Mouse (Mus musculus): ENCODE measurements at regions not wholly inside any gene's neighbourhood (a gene's known extent, or its start where the extent isn't known, plus 50 kb on each side); places are given as distances from the start of the nearest gene placed in this dataset.

- DNase-seq (ENCODE audit: low spot score) = no peak
These were observed 146.2 kb upstream of the Nr5a2 start for GRCm38 (mm10) chr1:137106444-137106843.

DNA sequence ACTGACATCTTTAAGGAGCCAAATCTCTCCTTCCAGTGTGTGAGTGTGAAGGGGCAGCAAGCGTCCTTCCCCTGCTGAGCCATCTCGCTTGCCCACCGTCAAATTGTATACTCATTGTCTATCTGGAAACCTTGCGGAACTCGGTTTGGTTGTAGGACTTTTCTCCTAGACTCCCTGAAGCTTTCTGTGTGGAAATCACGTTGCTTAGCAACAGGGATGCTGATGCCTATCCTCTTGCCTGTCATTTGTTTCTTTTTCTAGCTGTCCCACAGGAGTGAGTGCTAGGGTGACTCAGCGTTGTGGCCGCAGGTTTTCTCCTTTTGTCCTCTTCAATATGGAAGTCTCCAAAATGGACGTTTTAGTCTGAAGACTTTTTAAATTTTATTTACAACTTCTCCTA is 131.5 kb upstream of the Nr5a2 start:
- DNase-seq (ENCODE audit: low spot score) = no peak

DNA sequence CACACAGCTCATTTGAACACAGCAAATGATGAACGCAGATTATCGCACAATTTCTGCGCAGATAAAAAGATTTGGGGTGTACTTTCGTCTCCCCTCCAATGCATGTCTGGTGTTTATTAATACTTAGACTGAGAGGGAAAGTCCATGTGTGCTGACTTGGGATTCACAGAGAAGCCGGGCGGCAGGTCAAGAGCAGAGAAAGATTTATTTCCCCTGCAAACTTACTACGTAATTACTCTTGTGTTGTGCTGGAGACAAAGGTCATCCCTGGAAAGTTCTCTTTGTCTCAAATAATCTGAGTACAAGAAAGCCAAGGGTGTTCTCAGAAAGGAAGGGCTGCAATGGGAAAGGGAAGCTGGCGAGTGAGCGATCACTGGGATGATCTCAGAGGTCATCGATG is 127.9 kb upstream of the Nr5a2 start:
- no peak for DNase-seq (ENCODE audit: low spot score)

GRCm38 (mm10) chr1:137086766-137087165 is 126.5 kb upstream of the Nr5a2 start:
- DNase-seq (ENCODE audit: low spot score) = no peak

- no peak for DNase-seq (ENCODE audit: low spot score)
These were observed 123.3 kb upstream of the Nr5a2 start for GRCm38 (mm10) chr1:137083500-137083899.

GRCm38 (mm10) chr1:137079401-137080003 is 119.3 kb upstream of the Nr5a2 start:
- no peak for DNase-seq (ENCODE audit: low spot score)

DNA sequence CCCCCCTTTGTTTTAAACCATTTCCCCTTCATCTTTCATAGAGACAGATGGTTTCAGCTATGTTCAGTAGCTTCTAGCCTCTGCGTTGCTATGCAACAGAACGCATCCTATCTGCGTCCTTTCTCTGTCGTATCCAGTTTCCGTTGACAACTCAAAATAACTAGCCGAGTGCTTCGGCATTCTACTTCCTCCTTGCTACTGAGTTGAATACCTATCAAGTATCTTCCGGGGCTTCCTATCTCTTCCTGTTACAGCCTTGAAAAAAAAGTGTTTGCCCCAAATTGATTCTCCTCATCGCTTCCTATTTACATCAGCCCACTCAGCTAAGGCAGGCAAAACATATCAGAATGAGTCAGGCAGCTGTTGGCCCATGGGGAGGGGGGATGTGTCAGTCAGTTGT is 114.5 kb upstream of the Nr5a2 start:
- no peak for DNase-seq (ENCODE audit: low spot score)

GRCm38 (mm10) chr1:137073857-137074572 is 113.8 kb upstream of the Nr5a2 start:
- DNase-seq (ENCODE audit: low spot score) = no peak

DNA sequence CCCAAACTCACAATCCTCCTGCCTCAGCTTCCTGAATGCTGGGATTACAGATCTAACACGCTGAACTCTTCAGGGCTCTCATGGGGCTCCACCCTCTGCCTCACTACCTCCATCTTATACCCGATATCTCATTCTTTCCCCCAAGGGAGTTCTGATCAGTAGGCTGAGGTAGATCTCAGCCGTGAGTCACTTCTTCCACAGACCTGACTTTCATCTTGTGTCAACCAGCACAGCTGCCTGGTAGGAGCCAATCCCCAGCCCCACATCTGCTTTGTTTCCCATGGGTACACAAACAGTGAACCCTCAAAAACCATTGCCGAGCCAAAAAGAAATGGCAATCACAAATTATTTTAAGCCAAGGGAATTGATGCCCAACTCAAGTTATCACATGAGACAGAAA is 100.7 kb upstream of the Nr5a2 start:
- DNase-seq (ENCODE audit: low spot score) = no peak

- DNase-seq (ENCODE audit: low spot score) = no peak
These were observed 92.9 kb upstream of the Nr5a2 start for GRCm38 (mm10) chr1:137053134-137053533.

GRCm38 (mm10) chr1:137051515-137051914 is 91.3 kb upstream of the Nr5a2 start:
- DNase-seq (ENCODE audit: low spot score) = no peak

DNA sequence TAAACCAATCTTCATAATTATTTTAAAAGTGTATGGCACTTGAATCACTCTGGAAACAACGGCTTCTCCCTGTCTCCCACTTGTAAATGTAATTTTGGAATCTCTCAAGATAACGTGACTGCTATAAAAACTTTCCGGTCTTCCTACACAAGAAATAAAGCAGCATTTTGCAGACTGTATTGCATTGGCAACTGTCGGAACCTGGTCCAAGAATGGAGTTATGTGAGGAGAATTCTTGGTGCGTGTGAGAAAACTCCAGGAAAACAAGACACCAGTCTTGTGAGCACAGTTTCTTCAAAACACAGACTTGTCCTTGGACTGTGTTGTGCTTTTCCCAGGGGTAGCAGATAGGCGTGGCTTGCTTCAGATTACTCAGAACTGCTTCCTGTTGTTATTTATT is 83.8 kb upstream of the Nr5a2 start:
- DNase-seq (ENCODE audit: low spot score) = no peak

DNA sequence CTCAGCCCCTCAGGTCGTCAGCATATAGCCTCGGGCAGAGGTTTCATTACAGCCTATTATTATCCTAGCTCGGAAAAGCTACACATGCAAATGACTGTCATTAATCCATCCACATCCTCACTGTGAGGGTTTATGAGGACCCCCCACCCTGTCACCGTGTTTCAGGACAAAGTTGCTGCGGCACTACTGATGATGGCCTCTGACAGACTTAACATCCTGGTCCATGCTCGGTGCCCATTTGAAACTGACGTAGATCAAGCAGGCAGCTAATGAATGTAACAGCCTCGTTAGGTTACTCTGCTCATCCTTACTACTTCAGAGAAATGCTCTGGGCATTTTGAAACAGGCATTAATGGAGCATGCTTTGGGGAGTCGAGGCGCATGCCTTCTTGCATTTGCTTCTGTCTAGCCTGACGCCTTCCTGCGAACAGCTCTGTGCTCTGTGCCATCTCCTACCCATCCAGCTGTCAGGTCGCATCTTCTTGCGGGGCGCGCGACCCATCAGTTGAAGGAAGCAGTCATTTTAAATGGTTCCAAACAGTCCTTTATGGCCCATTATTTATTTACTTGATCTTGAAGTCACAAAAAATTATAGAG is 82.3 kb upstream of the Nr5a2 start:
- no peak for DNase-seq (ENCODE audit: low spot score)

DNA sequence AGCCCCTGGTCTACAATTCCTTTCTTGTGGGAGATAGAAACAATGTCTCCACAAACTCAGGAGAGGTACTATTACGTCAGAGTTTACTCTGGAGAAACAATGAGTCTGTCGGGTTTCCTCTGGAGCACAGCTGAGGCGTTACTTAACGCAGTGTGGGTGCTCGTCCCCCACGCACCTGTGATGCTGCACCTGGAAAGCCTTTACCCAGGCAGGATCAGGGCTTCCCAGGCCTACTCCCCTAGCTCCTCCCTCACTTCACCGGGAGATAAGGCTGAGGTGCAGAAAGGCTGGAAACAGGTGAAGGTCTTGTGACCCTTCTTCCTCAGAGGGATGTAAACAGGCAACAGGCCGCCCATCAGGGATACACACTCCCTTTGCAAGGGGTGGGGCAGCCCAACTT is 80.7 kb upstream of the Nr5a2 start:
- DNase-seq (ENCODE audit: low spot score) = no peak

- DNase-seq (ENCODE audit: low spot score) = no peak
These were observed 74.3 kb upstream of the Nr5a2 start for GRCm38 (mm10) chr1:137034586-137034985.

DNA sequence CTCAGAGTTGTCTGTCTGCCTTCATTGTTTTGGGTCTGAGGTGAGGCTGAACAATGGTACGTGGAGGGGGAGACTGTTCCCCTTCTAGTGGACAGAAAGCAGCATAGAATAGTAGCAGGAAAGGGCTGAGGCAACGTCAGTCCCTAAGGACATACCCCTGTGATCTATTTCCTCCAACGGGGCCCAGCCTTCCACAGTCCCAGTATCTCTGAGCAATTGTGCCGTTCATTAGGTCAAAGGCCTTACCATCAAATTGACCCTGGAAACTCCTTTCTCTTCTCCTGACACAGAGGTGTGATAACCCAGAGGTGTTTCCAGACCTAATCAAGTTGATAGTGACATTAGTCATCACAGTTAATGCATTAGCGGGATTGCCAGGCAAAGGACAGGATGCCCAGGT is 73.4 kb upstream of the Nr5a2 start:
- DNase-seq (ENCODE audit: low spot score) = no peak

- no peak for DNase-seq (ENCODE audit: low spot score)
These were observed 63.5 kb upstream of the Nr5a2 start for GRCm38 (mm10) chr1:137023706-137024105.

DNA sequence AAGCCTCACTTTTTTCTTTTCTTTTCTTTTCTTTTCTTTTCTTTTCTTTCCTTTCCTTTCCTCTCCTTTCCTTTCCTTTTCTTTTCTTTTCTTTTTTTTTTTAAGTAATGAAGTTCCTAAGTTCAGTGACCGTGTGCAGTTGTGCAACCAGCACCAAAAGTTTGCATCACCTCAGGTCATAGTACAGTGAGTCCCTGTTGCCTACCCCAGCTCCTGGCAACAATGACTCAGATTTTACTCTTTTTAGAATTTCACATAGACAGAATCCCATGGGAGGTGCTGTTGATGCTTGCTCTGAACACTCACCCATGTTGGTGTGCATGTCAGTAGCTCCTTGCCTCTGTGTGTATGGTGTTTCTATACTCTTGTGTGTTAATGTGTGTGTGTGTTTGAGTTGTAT is 60.3 kb upstream of the Nr5a2 start:
- DNase-seq (ENCODE audit: low spot score) = no peak

DNA sequence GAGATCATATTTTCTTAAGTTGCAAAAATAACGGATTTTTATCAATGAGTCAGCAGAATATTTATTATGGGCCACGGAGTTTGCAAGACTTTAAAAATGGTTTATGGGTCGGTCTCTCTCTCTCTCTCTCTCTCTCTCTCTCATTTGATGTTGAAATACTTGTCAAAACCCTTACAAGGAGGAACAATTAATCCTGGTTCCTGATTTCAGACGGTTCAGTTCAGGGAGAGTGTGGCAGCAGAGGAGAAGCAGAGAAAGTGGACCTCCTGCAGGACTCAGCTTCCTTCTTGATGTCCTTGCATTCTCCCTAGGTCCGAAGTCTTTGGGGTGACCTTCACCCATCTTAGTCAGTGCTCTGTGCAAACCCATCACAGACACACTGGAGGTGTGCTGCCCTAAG is 57.4 kb upstream of the Nr5a2 start:
- DNase-seq (ENCODE audit: low spot score) = no peak

DNA sequence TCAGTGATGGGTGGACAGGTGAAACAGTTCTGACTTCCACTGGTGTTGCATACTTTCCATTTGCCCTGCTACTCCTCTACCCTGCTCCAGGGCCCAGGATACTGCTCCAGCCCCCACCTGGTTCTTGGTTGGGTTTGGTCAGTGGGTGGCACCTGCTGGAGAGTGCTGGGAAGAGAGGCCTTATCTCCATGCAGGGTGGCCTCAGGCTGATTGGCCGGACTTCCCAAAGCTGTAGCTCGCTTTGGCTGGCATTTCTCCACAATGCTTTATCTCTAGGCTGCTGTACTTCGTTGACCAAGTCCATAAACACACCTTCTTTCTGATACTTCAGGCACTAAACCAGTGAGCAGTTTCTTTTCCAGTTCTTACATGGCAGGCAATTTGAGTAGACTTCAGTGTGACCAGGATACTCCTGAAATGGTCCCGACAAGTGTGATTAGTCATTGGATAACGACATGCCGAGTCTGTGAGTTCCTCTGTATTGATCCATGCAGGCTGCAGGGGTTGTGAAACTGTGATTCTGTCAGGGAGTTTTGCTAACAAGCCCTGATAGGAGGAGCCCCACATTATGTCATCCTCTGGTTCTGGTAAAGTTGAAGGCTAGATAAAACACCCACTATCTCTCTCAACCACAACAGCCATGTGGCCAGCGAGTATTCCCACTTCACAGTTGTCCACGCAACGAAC is 50.1 kb upstream of the Nr5a2 start:
- DNase-seq (ENCODE audit: low spot score) = no peak

Data from MN1 (cell line).